Mouse (Mus musculus) right cerebral cortex, postnatal 36 days (tissue): ENCODE measurements around the gene Mindy3.

Experiments used
- DNase-seq, 2 experiments: peaks; one replicate each; pipeline ENCODE4 v3.0.0; 2022; ENCODE audit warnings: low spot score in 2 of 2, mixed read lengths in 1 of 2

Mindy3 gene

DNA sequence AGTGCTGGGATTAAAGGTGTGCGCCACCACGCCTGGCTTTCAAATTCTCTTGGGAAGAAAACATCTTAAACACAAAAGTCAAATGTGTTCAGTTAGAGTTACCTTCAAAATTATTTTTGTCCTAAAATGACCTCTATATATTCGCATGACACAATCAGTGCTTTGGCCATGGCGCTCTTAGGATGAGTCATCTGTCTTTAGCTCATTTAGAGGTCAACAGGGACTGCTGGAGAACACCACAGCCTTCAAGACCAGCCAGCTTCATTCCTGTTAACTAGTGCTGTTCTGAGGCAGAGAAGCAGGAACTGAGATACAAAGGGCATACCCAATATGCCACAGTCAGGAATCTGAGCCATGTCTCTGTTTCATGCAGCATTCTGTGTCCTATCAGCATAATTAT lies 47.9 kb downstream of the Mindy3 start:
- no peak for DNase-seq

GRCm38 (mm10) chr2:12368451-12368850 lies 50.8 kb downstream of the Mindy3 start:
- no peak for DNase-seq

DNA sequence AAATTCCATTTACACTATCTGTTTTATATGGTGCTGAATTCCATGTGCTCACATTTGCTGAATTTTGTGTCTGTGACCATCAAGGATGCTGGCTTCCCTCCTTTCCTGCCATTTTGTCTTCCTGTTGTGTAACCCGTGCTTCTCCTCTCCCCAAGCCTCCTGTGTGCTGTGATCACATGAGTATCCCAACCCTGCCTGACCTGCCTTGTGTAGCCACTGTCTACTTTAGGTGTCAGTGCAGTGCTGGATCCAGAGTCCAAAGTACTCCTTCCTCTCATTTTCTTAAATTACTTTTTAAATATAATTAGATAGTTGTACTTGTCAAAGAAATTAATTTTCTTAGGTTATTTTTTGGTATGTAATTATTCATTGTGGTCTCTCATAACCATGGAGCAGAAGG lies 51.3 kb downstream of the Mindy3 start:
- DNase-seq = no peak

DNA sequence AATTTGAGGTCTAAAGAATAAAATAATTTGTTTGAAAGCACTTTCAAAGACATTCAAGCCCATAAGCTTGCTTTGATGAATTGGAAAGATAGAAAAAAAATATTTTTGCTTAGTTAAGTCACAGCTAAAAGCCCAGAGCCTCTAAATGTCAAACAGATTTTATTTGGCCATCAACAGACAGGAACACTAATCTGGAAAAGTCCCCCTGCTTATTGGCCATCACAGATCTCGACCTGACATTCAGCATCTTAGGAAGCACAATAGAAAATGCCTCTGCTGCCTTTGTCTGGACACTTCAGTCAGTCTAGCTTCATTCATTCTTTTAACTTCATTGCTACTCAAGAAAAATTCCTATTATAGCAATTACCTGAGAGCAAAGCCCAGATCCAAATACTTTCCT lies 58.0 kb downstream of the Mindy3 start:
- no peak for DNase-seq

GRCm38 (mm10) chr2:12354837-12355236 lies 64.4 kb downstream of the Mindy3 start:
- DNase-seq = no peak

- DNase-seq = no peak
Measured at GRCm38 (mm10) chr2:12348914-12349313, 70.4 kb downstream of the Mindy3 start.

DNA sequence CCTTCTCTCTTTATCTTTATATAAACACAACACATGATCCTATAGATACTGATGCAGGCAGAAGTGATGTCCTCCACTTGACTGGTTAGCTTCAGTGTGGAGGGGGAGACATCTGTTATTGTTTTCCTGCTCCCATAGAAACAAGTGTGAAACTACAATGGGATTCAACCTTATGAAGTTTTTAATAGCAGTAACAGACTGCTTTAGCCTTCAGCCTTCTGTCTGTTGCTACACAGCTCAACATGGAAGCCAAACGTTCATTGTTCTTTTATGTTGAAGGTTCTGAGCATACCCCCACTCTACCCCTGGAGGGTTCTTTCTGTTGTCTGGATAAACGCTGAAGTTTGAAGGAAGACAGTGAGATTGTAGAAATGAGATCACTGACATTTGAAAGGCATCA lies 87.3 kb downstream of the Mindy3 start:
- no peak for DNase-seq

- DNase-seq = no peak
Measured at GRCm38 (mm10) chr2:12329620-12330019, 89.7 kb downstream of the Mindy3 start.

DNA sequence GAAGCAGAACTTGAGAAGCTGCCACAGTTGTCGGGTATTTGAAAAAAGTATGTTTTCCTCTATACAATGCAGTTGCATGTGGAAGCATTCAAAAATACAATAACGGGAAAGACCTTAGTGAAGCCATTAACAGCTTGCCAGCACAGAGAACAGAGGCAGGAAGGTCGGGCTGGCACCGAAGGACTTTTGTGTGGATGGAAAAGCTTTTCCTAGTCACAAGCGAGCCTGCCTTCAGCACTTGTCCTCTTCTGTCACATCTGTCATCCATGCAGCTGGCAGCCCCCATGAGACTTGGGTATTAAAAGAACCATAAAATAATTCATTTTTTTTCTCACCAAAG lies 90.2 kb downstream of the Mindy3 start:
- no peak for DNase-seq

GRCm38 (mm10) chr2:12328355-12329067 lies 90.8 kb downstream of the Mindy3 start:
- no peak for DNase-seq

GRCm38 (mm10) chr2:12327691-12328354 lies 91.4 kb downstream of the Mindy3 start:
- DNase-seq = no peak

DNA sequence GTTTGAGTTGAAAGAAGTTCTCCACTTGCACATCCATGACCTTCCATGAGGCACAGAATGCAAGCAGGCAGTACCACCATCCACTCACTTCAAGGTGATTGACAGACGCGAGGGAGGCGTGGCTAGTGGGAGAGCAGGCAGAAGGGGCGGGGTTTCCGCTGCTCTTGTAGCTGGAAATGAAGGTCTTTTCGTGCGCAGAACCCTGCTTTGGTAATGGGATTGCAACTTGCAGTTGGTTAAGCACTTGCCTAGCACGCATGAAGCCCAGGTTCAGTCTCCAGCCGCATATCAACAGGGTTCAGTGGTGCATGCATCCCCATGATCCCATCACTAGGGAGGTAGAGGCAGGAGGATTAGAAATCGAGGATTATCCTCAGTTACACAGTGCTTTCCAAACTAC lies 92.1 kb downstream of the Mindy3 start:
- DNase-seq = no peak

GRCm38 (mm10) chr2:12325868-12326267 lies 93.4 kb downstream of the Mindy3 start:
- no peak for DNase-seq

DNA sequence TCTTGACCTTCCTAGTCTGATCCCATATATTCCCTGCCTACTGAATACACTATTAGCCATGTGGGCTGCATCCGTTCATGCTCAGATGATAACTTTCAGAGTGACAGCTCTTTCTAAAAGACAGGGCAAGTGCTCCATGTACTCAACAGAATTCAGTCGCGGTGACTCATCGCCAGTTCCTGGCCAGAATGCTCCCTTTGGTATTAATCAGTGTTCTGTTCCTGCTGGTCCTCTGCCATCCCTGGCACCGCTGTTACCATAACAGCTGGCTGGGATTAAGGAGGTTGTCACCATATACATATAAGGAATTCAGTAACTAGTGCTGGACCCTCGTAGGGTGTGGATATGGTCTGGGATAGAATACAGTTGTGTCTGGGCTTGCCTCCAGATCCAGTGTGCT lies 93.9 kb downstream of the Mindy3 start:
- DNase-seq = peak in 1 of 2 experiments; percentile 6

DNA sequence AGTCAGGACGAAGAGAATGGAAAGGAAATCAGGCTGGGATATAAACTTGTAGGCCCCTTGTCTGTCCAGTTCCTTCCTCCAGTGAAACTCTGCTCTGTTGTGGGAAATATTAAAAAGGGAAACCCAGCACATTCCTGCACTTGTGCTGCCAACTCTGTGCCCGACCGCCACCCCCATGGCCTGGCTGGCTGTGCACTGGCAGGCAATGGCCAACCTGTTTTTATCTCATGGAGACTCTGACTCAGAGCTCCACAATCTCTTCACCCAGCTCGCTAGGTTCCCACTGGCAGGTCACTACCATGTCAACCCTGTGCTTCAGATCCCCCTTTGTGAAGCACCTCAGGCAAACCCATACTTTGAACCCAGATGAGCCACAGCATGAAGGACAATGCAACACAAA lies 98.4 kb downstream of the Mindy3 start:
- no peak for DNase-seq

GRCm38 (mm10) chr2:12318715-12319114 lies 100.6 kb downstream of the Mindy3 start:
- no peak for DNase-seq

DNA sequence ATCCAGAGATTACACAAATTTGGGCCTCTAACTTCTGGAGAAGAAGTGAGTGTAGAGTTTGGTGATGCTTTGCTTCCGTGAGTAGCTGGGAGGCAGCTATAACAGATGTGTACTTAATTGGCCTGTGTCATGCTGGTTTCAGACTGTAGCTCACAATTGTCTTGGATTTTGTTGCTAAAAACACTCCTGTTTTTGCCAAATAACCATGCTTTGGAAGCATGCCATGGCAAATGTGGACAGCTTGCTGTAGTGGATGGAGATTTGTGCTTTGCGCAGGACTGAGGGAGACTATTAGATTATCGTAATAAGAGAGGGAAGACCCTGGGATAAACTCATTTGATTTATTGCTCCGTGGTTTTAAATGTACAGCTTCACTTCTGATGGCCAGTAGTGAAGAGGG lies 101.2 kb downstream of the Mindy3 start:
- no peak for DNase-seq

- DNase-seq = no peak
Measured at GRCm38 (mm10) chr2:12317343-12317742, 101.9 kb downstream of the Mindy3 start.

DNA sequence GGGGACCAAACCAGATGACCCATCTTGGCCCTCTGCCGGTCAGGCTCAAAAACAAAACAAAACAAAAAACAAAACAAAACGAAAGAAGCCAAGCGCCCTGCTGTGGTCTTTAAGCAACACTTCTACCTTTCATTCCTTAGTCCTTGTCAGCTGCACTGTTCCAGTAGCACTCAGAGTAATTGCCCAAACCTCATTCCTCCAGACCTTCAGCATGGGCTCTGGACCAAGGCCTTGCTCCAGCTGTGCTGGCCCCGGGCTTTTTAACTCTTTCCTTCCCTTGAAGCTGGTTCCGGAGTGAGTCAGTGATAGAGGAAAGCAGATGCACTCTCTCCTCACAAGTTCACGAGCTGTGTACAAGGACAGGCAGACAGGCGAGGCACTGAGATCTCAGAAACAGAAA lies 102.9 kb downstream of the Mindy3 start:
- DNase-seq = no peak

- no peak for DNase-seq
Measured at GRCm38 (mm10) chr2:12314028-12314427, 105.2 kb downstream of the Mindy3 start.

DNA sequence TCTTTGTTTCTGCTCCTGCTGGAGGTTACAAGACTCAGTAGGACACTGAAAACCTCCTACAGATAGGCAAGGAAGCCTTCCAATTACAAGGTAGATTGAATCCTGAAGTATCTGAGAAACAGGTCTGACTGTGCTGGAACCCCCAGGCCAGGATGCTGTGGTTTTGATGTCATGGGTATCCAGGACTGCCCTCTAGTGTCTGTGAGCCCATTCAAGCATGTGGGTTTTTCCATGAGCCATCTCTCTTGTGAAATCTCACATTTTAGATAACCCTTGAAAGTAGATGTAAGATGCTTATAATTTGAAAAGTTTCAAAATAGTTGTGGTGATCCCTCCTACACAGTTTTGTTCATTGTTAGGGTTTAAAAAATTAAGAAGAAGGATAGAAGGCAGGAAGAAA lies 110.8 kb downstream of the Mindy3 start:
- DNase-seq = no peak

- no peak for DNase-seq
Measured at GRCm38 (mm10) chr2:12307311-12307710, 112.0 kb downstream of the Mindy3 start.

GRCm38 (mm10) chr2:12305064-12305650 lies 114.1 kb downstream of the Mindy3 start:
- DNase-seq = no peak
